Mouse (Mus musculus) heart, adult 2 months (tissue): ENCODE measurements around the gene Amotl1.

ENCODE experiments used
- CTCF ChIP-seq: fragments of 200-600 bp; IDR thresholded peaks from 2 replicates; pipeline ENCODE4 v1.8.1; 2022; ENCODE audit warnings: antibody characterized with exemption, mild to moderate bottlenecking, moderate library complexity
- EP300 ChIP-seq: fragments of 200-500 bp; IDR thresholded peaks from 2 replicates; pipeline ENCODE4 v1.6.1; 2011; ENCODE audit warnings: low read depth, low read length, control low read depth; ENCODE audit not compliant: insufficient read depth
- POLR2A ChIP-seq: fragments of 200-500 bp; IDR thresholded peaks from 2 replicates; pipeline ENCODE4 v1.6.1; 2011; ENCODE audit warnings: mild to moderate bottlenecking, low read depth, low read length, control low read depth; ENCODE audit not compliant: insufficient read depth

DNA sequence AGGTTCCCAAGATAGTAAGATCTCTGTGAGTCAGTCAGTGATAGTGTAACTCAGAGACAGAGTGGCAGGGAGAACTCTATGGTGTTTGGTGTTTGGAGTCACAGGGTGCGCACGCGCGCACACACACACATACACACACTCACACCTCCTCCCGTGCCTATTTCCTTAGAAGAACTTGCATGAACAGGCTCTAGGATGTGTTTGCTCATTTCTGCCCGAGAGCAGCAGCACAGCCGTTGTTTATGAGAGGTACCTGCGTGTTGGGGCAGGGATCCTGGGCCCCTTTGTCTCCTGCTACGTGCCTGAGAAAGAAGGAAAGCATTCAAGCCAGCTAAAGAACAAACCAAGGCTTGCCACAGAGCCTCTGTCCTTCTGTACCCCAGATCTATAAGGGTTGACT lies 17.3 kb upstream of the Amotl1 start:
- TF ChIP-seq POLR2A (no peak), CTCF (no peak), EP300 (no peak)
